Comparison of ENCODE assay signal across 27 mouse cellular contexts in genomic region chr5:141136239-141136638, GRCm38 (mm10).
DNase-seq lines count a peak whose midpoint lies in the region; ATAC-seq lines count a peak whose summit lies in the region.
"Had no signal": no experiment of that assay in that cellular context is flagged by ENCODE, and none has a peak within 500 bp of the region (broad histone marks: within the 10 kb centered on the region; RNA-seq: fewer than 3 reads in every experiment).

No protein-coding gene starts in this region.

- no peaks in the 10 kb centered on the region for H3K9me3 ChIP-seq in kidney, embryonic 15.5 days (replicated peaks)
- no peaks in the 10 kb centered on the region; the same call in 1 of the 2 replicates for H3K9me3 ChIP-seq in limb, embryonic 12.5 days
- H3K9me3 ChIP-seq in limb, embryonic 10.5 days (replicated peaks): no peaks in the 10 kb centered on the region
- H3K9me3 ChIP-seq in embryonic facial prominence, embryonic 10.5 days: no peaks in the 10 kb centered on the region
- H3K9me3 ChIP-seq in embryonic facial prominence, embryonic 11.5 days (replicated peaks; ENCODE audit: control insufficient read depth, low read length): no peaks in the 10 kb centered on the region
- H3K9me3 ChIP-seq: embryonic facial prominence, embryonic 12.5 days; forebrain, embryonic 10.5 days; forebrain, embryonic 13.5 days; hindbrain, embryonic 10.5 days; hindbrain, embryonic 13.5 days had no signal

- DNase-seq in kidney, adult 11 months: no peak
- DNase-seq in limb, embryonic 10.5 days (ENCODE audit: low spot score): no peak
- DNase-seq in embryonic facial prominence, embryonic 10.5 days (ENCODE audit: low spot score): peak; percentile 11
- peak; percentile 33 for DNase-seq in embryonic facial prominence, embryonic 11.5 days (ENCODE audit: low spot score)
- DNase-seq: adrenal gland, adult 2 months; adrenal gland, postnatal 25 days; cerebellum, adult 11-12 months; cerebellum, adult 8-10 months; cerebellum, postnatal 10 days; cerebellum, postnatal 36 days; embryo, embryonic 11 days; gastrocnemius, postnatal 10 days; gastrocnemius, postnatal 36 days; heart, postnatal 36 days had no signal

- H3K36me3 ChIP-seq in kidney, embryonic 15.5 days: no peaks in the 10 kb centered on the region
- no peaks in the 10 kb centered on the region for H3K36me3 ChIP-seq in limb, embryonic 12.5 days
- H3K36me3 ChIP-seq in limb, embryonic 10.5 days: no peaks in the 10 kb centered on the region
- no peaks in the 10 kb centered on the region for H3K36me3 ChIP-seq in embryonic facial prominence, embryonic 10.5 days (replicated peaks)
- no peaks in the 10 kb centered on the region for H3K36me3 ChIP-seq in embryonic facial prominence, embryonic 11.5 days (replicated peaks; ENCODE audit: control insufficient read depth, insufficient read depth, low read depth, low read length)
- H3K36me3 ChIP-seq: embryonic facial prominence, embryonic 12.5 days; forebrain, embryonic 10.5 days; hindbrain, embryonic 10.5 days; hindbrain, embryonic 13.5 days had no signal

- no peak overlapping the region for H3K9ac ChIP-seq in kidney, embryonic 15.5 days
- H3K9ac ChIP-seq in limb, embryonic 12.5 days (replicated peaks): no peak overlapping the region
- no peak overlapping the region for H3K9ac ChIP-seq in embryonic facial prominence, embryonic 11.5 days (replicated peaks; ENCODE audit: low read length)
- H3K9ac ChIP-seq: embryonic facial prominence, embryonic 12.5 days; forebrain, embryonic 13.5 days; hindbrain, embryonic 13.5 days had no signal

- 14% methylated on average over 4 of the region's 4 CpGs for WGBS in kidney, embryonic 15.5 days
- WGBS in limb, embryonic 12.5 days: 29% methylated on average over 4 of the region's 4 CpGs
- 47% methylated on average over 4 of the region's 4 CpGs for WGBS in limb, embryonic 10.5 days
- 45% methylated on average over 4 of the region's 4 CpGs for WGBS in embryonic facial prominence, embryonic 10.5 days
- WGBS in embryonic facial prominence, embryonic 11.5 days: 36% methylated on average over 4 of the region's 4 CpGs

- no peaks in the 10 kb centered on the region for H3K27me3 ChIP-seq in kidney, embryonic 15.5 days
- H3K27me3 ChIP-seq in limb, embryonic 12.5 days: no peaks in the 10 kb centered on the region
- H3K27me3 ChIP-seq in limb, embryonic 10.5 days (ENCODE audit: low read depth, poor library complexity, severe bottlenecking): no peaks in the 10 kb centered on the region
- H3K27me3 ChIP-seq in embryonic facial prominence, embryonic 10.5 days (replicated peaks; ENCODE audit: low read depth, poor library complexity, severe bottlenecking): no peaks in the 10 kb centered on the region
- no peaks in the 10 kb centered on the region for H3K27me3 ChIP-seq in embryonic facial prominence, embryonic 11.5 days (ENCODE audit: control insufficient read depth, insufficient read depth, low read length)
- H3K27me3 ChIP-seq: embryonic facial prominence, embryonic 12.5 days; forebrain, embryonic 13.5 days; hindbrain, embryonic 13.5 days had no signal

- peaks cover 50% of the 10 kb centered on the region for H3K4me1 ChIP-seq in kidney, embryonic 15.5 days
- peaks cover 32% of the 10 kb centered on the region for H3K4me1 ChIP-seq in limb, embryonic 12.5 days (replicated peaks)
- H3K4me1 ChIP-seq in limb, embryonic 10.5 days: peaks cover 33% of the 10 kb centered on the region
- H3K4me1 ChIP-seq in embryonic facial prominence, embryonic 10.5 days: peaks cover 35% of the 10 kb centered on the region
- H3K4me1 ChIP-seq in embryonic facial prominence, embryonic 11.5 days (ENCODE audit: control insufficient read depth, insufficient read depth, low read length): peaks cover 3% of the 10 kb centered on the region; the same call in 1 of the 2 replicates

- H3K4me2 ChIP-seq in kidney, embryonic 15.5 days: no peak overlapping the region
- H3K4me2 ChIP-seq in limb, embryonic 12.5 days: no peak overlapping the region
- H3K4me2 ChIP-seq in embryonic facial prominence, embryonic 11.5 days (ENCODE audit: low read depth, low read length): no peak overlapping the region
- H3K4me2 ChIP-seq: embryonic facial prominence, embryonic 12.5 days; forebrain, embryonic 13.5 days; heart, embryonic 11.5 days; hindbrain, embryonic 13.5 days had no signal

- no peak overlapping the region for H3K4me3 ChIP-seq in kidney, embryonic 15.5 days (replicated peaks)
- H3K4me3 ChIP-seq in limb, embryonic 12.5 days (replicated peaks): no peak overlapping the region
- H3K4me3 ChIP-seq in limb, embryonic 10.5 days: no peak overlapping the region
- H3K4me3 ChIP-seq in embryonic facial prominence, embryonic 10.5 days: no peak overlapping the region
- H3K4me3 ChIP-seq in embryonic facial prominence, embryonic 11.5 days (ENCODE audit: low read depth, low read length): no peak overlapping the region
- H3K4me3 ChIP-seq: embryonic facial prominence, embryonic 12.5 days; erythroblast, embryonic 14.5 days; forebrain, embryonic 10.5 days; forebrain, embryonic 13.5 days; hindbrain, embryonic 10.5 days; hindbrain, embryonic 13.5 days had no signal

- no peak overlapping the region for H3K27ac ChIP-seq in kidney, embryonic 15.5 days
- 0 out of 2 replicates have a peak overlapping the region, but pooled peaks have one; percentile 2 for H3K27ac ChIP-seq in limb, embryonic 12.5 days
- no peak overlapping the region for H3K27ac ChIP-seq in limb, embryonic 10.5 days
- H3K27ac ChIP-seq in embryonic facial prominence, embryonic 10.5 days (replicated peaks): no peak overlapping the region
- no peak overlapping the region for H3K27ac ChIP-seq in embryonic facial prominence, embryonic 11.5 days (replicated peaks; ENCODE audit: low read depth, low read length)
- H3K27ac ChIP-seq: embryonic facial prominence, embryonic 12.5 days; forebrain, embryonic 10.5 days; forebrain, embryonic 13.5 days; hindbrain, embryonic 10.5 days; hindbrain, embryonic 13.5 days had no signal

- ATAC-seq in kidney, embryonic 15.5 days (replicated peaks; ENCODE audit: low FRiP score): 0 out of 2 replicates have a peak, but pooled peaks have one; percentile 29
- ATAC-seq in limb, embryonic 12.5 days (ENCODE audit: insufficient number of reproducible peaks, insufficient read depth, low FRiP score, low TSS enrichment, low read depth): peak; percentile 27; the same call in 1 of the 2 replicates
- ATAC-seq in embryonic facial prominence, embryonic 11.5 days (replicated peaks; ENCODE audit: insufficient number of reproducible peaks, low FRiP score, low TSS enrichment, low read depth): no peak
- ATAC-seq in erythroid progenitor cell, adult 5-6 weeks (replicated peaks; ENCODE audit: low FRiP score, poor library complexity, severe bottlenecking): no peak
- ATAC-seq: CD4-positive, CD25-positive, alpha-beta regulatory T cell, adult 4 months; forebrain, embryonic 13.5 days; forebrain, embryonic 16.5 days; hindbrain, embryonic 16.5 days had no signal

Comparison
In these comparisons a context has a peak if more than half of its experiments do, and no peak if none do; other contexts are left out.
1. ATAC-seq: peak in kidney, embryonic 15.5 days (single experiment) and limb, embryonic 12.5 days (single experiment); none in embryonic facial prominence, embryonic 11.5 days (single experiment) and erythroid progenitor cell, adult 5-6 weeks (single experiment).
2. DNase-seq: peak in embryonic facial prominence, embryonic 10.5 days (single experiment) and embryonic facial prominence, embryonic 11.5 days (single experiment); none in kidney, adult 11 months (single experiment) and limb, embryonic 10.5 days (single experiment).